Mouse (Mus musculus): ENCODE measurements around the gene Slc6a17.

DNA sequence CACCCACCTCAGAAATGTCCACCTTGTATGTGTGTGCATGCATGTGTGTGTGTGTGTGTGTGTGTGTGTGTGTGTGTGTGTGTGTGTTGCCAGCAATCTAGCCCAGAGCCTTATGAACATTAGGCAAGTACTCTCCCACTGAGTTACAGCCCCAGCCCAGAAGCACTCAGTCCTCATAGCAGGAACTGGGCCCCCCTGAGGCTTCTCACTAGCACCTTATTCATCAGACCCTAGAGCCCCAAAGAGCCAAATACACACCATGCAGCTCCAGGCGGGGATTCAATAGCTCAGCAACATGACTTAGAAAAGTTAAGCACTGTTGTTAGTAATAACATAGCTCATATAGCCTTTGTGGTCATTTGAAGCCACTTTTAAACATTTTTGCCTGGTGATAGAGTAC, 13.3 kb downstream of the Slc6a17 start:
- TF ChIP-seq CEBPB (IDR thresholded peaks at IDR 0.05; ENCODE audit: low read depth): no peak
- no peak for TF ChIP-seq CTCF (IDR thresholded peaks at IDR 0.05; ENCODE audit: control insufficient read depth, insufficient read depth, insufficient read length)

Data from C2C12 (cell line).